Mouse (Mus musculus) frontal cortex, postnatal 25 days (tissue): ENCODE data around the gene Vps13d.

Experiments
- DNase-seq, 2 experiments: peaks; one replicate each; pipeline ENCODE4 v3.0.0; 2022; ENCODE audit warnings: low spot score in 2 of 2

Vps13d gene

GRCm38 (mm10) chr4:145086509-145086908, 108.3 kb downstream of the Vps13d start:
- DNase-seq = no peak

DNA sequence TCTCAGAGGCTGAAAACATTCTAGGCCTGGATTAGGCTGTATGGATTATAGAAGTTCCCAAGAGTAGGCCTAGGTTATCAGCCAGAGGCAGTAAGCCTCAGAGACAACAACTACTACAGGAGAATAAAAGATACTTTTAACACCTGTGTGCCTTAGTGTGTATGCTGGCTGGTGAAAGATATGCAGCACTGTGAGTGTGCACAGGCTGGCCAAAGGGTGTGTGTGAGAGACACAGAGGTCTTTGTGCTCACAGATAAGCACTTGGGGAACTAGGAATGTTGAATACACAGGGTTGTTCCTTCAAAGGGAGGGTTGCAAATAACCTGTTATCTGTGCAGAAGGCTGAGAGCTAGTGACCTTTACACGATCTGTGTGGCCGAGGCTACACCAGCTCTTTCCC, 115.5 kb downstream of the Vps13d start:
- no peak for DNase-seq

DNA sequence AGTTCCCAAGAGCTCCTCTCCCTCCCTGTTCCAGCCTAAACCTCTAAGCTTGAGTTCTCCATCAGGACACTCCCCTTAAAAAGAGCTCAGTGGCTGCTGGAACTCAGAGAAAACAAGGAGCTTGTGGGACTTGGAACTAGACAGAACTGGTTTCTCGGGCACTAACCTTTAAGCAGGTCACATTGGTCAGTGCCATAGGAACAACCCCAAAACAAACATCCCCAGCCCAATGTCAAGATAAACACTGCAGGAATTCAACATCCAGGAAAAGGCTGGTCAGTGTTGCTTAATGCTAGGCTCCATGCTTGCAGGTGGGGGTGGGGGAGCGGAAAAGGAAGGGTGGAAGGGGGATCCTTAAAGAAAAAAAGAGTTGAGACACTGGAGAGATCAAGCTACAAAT, 120.5 kb downstream of the Vps13d start:
- no peak for DNase-seq

GRCm38 (mm10) chr4:145073728-145074127, 121.1 kb downstream of the Vps13d start:
- DNase-seq = no peak

GRCm38 (mm10) chr4:145071942-145072341, 122.9 kb downstream of the Vps13d start:
- no peak for DNase-seq

DNA sequence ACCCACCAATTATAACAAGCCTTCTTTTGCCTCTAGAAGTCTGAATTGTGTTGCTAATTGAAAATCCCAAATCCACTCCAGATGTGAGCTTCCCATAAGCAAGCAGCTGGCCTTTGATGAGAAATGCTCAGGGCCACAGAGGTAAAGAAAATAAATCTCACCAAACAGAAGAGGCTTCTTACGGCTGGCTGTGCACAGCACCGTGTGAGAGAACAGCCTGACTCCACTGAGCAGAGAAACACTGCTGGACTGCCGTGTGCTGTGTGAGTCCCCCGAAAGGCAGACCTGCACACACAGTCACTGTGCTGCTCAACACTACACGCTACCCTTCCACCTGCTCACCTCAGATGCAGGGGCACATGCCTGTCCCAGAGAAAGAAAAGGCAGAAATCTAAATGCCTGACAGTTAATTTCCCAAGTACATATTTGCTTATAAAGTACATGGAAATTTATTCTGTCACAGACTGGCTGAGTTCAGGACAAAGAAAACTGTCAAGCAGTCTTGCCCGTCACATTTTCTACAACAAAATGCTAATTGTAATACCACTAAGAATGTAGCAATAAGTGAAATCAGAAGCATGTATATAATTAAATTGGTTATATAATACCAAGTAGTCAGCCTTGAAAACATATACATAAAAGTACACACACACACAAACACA, 127.7 kb downstream of the Vps13d start:
- DNase-seq = no peak

GRCm38 (mm10) chr4:145066336-145067018, 128.3 kb downstream of the Vps13d start:
- DNase-seq = no peak

GRCm38 (mm10) chr4:145058749-145059442, 135.9 kb downstream of the Vps13d start:
- no peak for DNase-seq

GRCm38 (mm10) chr4:145056346-145056745, 138.5 kb downstream of the Vps13d start:
- no peak for DNase-seq

GRCm38 (mm10) chr4:145055792-145056191, 139.0 kb downstream of the Vps13d start:
- no peak for DNase-seq

DNA sequence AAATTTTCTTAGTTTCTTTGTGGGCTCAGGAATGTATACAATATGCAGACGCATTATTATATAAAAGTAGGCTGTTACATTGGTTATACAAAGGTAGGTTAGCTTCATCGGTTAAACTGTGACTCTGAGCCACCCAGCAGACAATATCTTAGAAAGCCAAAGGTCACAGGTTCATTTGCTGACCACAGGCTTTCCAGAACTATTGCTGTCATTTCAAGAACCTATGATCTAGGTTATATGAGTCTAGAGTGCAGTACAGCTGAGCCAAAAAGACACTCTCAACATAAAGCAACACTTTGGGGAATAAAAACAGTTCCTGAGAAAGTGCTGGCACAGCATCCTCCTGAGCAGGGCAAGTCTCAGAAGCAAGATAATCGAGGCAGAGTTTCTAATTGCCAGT, 140.4 kb downstream of the Vps13d start:
- no peak for DNase-seq

- no peak for DNase-seq
These were observed 142.1 kb downstream of the Vps13d start for GRCm38 (mm10) chr4:145052697-145053096.

DNA sequence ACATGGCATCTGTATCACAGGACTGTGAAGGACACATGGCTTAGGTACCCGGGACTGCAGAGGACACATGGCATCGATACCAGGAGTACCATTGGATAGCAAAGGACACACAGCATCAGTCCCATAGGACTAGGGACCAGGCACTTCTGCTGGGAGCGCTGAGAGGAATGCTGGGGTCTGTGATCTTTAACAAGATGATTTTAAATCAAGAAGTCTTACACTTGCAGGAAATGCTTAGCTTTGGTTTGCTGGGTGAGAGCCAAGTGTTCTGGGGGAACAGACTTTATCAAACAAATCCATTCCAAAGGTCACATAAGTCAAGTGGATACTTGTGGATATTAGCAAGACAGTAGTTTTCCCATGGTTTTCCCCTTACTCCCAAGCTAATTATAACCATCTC, 142.5 kb downstream of the Vps13d start:
- DNase-seq = no peak

- no peak for DNase-seq
These were observed 143.4 kb downstream of the Vps13d start for GRCm38 (mm10) chr4:145051209-145051969.

- DNase-seq = no peak
These were observed 144.1 kb downstream of the Vps13d start for GRCm38 (mm10) chr4:145050518-145051208.

DNA sequence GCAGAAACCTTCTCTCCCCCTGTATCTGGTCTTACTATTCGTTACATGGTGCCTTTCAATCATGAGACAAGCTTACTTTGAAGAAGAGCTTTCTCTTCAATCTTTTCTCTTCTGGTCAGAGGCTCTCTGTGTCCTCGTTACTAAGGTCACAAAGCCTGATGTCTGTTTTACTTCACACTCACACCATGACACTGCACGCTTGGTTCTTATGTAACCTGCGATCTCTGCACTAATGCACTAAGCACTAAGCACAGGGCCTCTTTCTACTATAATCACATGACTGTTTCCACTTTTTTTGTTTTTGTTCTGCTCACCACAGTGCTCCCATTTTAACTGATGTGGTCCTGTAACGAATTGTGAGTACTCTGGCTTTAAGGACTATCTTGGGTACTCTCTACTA, 146.8 kb downstream of the Vps13d start:
- DNase-seq = no peak

GRCm38 (mm10) chr4:145046032-145046401, 148.8 kb downstream of the Vps13d start:
- no peak for DNase-seq

- no peak for DNase-seq
These were observed 149.3 kb downstream of the Vps13d start for GRCm38 (mm10) chr4:145045312-145046031.

DNA sequence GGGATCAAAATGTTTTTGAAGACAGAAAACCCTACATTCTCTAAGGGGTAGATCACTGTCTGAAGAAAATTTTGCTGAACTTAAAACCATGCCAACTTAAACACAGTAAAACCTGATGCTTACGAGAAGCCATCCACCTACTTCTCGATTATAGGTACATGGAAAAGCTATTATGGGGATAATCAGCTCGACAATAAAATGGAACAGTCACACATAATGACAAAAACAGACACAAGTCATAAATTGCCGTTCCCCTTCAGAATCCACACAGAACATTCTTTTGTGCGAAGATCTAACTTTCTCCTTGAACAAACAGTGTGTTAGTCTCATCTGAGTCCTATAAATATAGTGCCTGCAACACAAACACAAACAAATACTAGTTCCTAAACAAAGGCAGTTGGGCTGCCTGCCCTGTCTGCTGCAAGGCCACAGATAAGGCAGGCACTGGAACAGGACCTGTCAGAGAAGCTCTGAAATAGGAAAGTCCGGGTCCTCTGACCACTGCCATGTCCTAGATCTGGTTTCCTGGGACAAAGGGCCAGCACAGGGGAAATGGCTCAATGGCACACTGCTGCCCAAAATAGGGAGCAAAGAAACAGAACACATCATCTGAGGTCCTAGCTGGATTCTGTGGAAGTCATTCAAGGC, 153.5 kb downstream of the Vps13d start:
- DNase-seq = no peak

GRCm38 (mm10) chr4:145037631-145038416, 157.0 kb downstream of the Vps13d start:
- no peak for DNase-seq
